Mouse (Mus musculus) midbrain, embryonic 10.5 days (tissue): ENCODE measurements at regions not wholly inside any gene's neighbourhood (a gene's known extent, or its start where the extent isn't known, plus 50 kb on each side); places are given as distances from the start of the nearest gene placed in this dataset.

Source experiments
- DNase-seq: peaks from one replicate; pipeline ENCODE4 v3.0.0-alpha.2; 2017; ENCODE audit warnings: low spot score
- H3K27ac ChIP-seq: fragments of 300-500 bp; sonication (generic); replicated peaks from 2 replicates; pipeline ENCODE4 v1.5.1; 2016; ENCODE audit warnings: mild to moderate bottlenecking
- H3K27me3 ChIP-seq: fragments of 300-500 bp; sonication (generic); 2 replicates; pipeline ENCODE4 v1.6.1; 2016; ENCODE audit warnings: low read depth, mild to moderate bottlenecking; ENCODE audit not compliant: poor library complexity, severe bottlenecking
- H3K36me3 ChIP-seq: fragments of 300-500 bp; sonication (generic); 2 replicates; pipeline ENCODE4 v1.6.1; 2016; ENCODE audit warnings: mild to moderate bottlenecking, moderate library complexity
- H3K4me1 ChIP-seq: fragments of 300-500 bp; sonication (generic); 2 replicates; pipeline ENCODE4 v1.6.1; 2016
- H3K4me3 ChIP-seq: fragments of 300-500 bp; sonication (generic); 2 replicates; pipeline ENCODE4 v1.5.1; 2016; ENCODE audit warnings: mild to moderate bottlenecking, moderate library complexity
- H3K9me3 ChIP-seq: fragments of 300-500 bp; sonication (generic); replicated peaks from 2 replicates; pipeline ENCODE4 v1.6.1; 2016; ENCODE audit warnings: mild to moderate bottlenecking
- WGBS: fragments of 180-500 bp; shearing (Covaris S2); methylation state at CpG from one replicate; pipeline ENCODE4 v1.1.7; 2016; 5-methylcytosine and 5-hydroxymethylcytosine counted together

- no peak overlapping the region for H3K27ac ChIP-seq
- DNase-seq: no peak
- no peaks in the 10 kb centered on the region for H3K27me3 ChIP-seq
- H3K9me3 ChIP-seq: no peaks in the 10 kb centered on the region
- 0 out of 2 replicates have a peak, but pooled peaks cover 3% of the 10 kb centered on the region for H3K4me1 ChIP-seq
- no peak overlapping the region for H3K4me3 ChIP-seq
- H3K36me3 ChIP-seq: no peaks in the 10 kb centered on the region
- WGBS: 71% methylated on average over 10 of the region's 10 CpGs
Observed at GRCm38 (mm10) chr2:28287210-28287860, 94.5 kb downstream of the Olfm1 start.

DNA sequence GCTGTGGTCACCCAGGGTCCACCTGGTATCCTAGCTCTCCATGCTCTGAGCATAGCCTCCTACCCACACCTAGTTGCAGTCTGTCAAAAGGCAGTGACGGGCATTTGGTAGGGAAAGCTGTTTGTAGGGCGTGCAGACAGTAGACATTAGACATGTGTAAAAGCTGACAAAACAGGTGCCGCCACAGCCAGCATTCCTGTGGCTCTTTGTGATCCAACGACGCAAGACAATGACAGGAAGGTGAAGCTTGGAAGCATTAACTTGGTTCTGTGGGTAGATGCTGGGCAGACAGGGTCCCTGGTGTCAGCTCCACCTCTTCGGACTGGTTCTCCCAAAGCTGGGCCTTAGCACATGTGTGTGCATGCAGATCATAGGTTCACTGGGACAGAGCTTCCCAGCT lies 96.5 kb downstream of the Olfm1 start:
- no peak for DNase-seq
- WGBS: 87% methylated on average over 6 of the region's 6 CpGs

GRCm38 (mm10) chr2:28289860-28290471 lies 97.2 kb downstream of the Olfm1 start:
- 87% methylated on average over 11 of the region's 11 CpGs for WGBS
- Histone ChIP-seq H3K36me3 (no peaks in the 10 kb centered on the region), H3K27me3 (peaks cover 2% of the 10 kb centered on the region; the same call in 1 of the 2 replicates), H3K4me1 (peaks cover 15% of the 10 kb centered on the region), H3K4me3 (no peak overlapping the region), H3K27ac (no peak overlapping the region), H3K9me3 (no peaks in the 10 kb centered on the region)
- no peak for DNase-seq

More for the DNA sequence above, 96.5 kb downstream of the Olfm1 start:
- Histone ChIP-seq H3K9me3 (no peaks in the 10 kb centered on the region), H3K27ac (no peak overlapping the region), H3K4me3 (no peak overlapping the region), H3K36me3 (no peaks in the 10 kb centered on the region), H3K27me3 (no peaks in the 10 kb centered on the region), H3K4me1 (peaks cover 9% of the 10 kb centered on the region)

GRCm38 (mm10) chr2:28294509-28294908 lies 101.7 kb downstream of the Olfm1 start:
- H3K27ac ChIP-seq: peak overlapping the region; percentile 74
- no peak overlapping the region for H3K4me3 ChIP-seq
- DNase-seq: peak; percentile 48
- H3K27me3 ChIP-seq: peaks cover 26% of the 10 kb centered on the region
- H3K9me3 ChIP-seq: no peaks in the 10 kb centered on the region
- peaks cover 44% of the 10 kb centered on the region for H3K4me1 ChIP-seq
- 60% methylated on average over 7 of the region's 7 CpGs for WGBS
- H3K36me3 ChIP-seq: no peaks in the 10 kb centered on the region

GRCm38 (mm10) chr2:28296183-28296582 lies 103.4 kb downstream of the Olfm1 start:
- WGBS: 40% methylated on average over 12 of the region's 12 CpGs
- no peaks in the 10 kb centered on the region for H3K9me3 ChIP-seq
- H3K27me3 ChIP-seq: peaks cover 26% of the 10 kb centered on the region
- H3K27ac ChIP-seq: peak overlapping the region; percentile 74
- no peaks in the 10 kb centered on the region for H3K36me3 ChIP-seq
- H3K4me3 ChIP-seq: peak overlapping the region; percentile 20; the same call in 1 of the 2 replicates
- H3K4me1 ChIP-seq: peaks cover 40% of the 10 kb centered on the region
- DNase-seq: peak; percentile 36

DNA sequence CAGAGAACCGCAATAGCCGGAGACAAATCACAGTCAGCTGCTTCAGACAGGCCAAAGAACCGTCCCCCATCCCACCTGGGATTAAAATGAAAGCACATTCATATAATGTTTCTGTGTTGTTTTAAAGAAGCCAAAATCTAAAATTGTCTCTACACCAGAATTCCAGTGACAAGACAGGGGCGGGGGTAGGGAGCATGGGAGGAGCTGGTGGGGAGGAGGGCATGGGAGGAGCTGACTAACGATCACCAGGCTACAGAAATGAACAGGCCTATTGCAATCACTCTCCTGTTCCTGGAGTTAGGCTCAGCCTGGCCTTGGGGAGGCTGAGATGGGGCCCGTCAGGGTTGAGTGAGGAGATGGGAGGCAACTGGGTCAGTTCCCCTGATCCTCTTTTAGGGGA lies 105.9 kb downstream of the Olfm1 start:
- Histone ChIP-seq H3K4me1 (peaks cover 40% of the 10 kb centered on the region), H3K36me3 (no peaks in the 10 kb centered on the region), H3K9me3 (no peaks in the 10 kb centered on the region), H3K27me3 (peaks cover 26% of the 10 kb centered on the region), H3K27ac (no peak overlapping the region), H3K4me3 (no peak overlapping the region)
- DNase-seq: no peak
- 76% methylated on average over 6 of the region's 6 CpGs for WGBS

- DNase-seq: no peak
- Histone ChIP-seq H3K27ac (no peak overlapping the region), H3K27me3 (peaks cover 26% of the 10 kb centered on the region), H3K4me3 (no peak overlapping the region), H3K4me1 (peaks cover 35% of the 10 kb centered on the region), H3K9me3 (no peaks in the 10 kb centered on the region), H3K36me3 (no peaks in the 10 kb centered on the region)
- WGBS: 89% methylated on average over 2 of the region's 2 CpGs
Observed at GRCm38 (mm10) chr2:28299346-28299745, 106.6 kb downstream of the Olfm1 start.

- WGBS: 78% methylated on average over 4 of the region's 4 CpGs
- H3K9me3 ChIP-seq: no peaks in the 10 kb centered on the region
- H3K4me3 ChIP-seq: no peak overlapping the region
- DNase-seq: no peak
- peaks cover 15% of the 10 kb centered on the region for H3K4me1 ChIP-seq
- no peaks in the 10 kb centered on the region for H3K36me3 ChIP-seq
- H3K27me3 ChIP-seq: peaks cover 14% of the 10 kb centered on the region
- H3K27ac ChIP-seq: no peak overlapping the region
Observed at GRCm38 (mm10) chr2:28301313-28301712, 108.5 kb downstream of the Olfm1 start.

DNA sequence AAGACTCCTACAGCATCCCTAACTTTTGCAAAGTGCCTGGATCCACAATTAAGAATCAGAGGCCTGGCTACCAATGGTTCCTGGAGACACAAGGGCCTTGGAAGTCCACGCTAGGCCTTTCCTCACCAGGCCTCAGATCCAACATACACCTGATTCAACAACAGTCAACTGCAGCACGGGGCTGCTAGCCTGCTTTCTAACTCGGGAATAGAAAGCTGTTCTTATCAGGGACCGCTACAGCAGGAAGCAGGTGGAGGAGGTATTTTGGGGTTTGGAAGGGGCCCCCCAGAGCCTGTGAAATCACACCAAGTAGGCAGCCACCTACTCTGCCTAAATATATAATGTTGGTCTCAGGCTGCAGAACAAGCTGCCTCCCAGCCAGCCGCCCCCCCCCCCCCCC lies 111.1 kb downstream of the Olfm1 start:
- DNase-seq: no peak
- no peak overlapping the region for H3K4me3 ChIP-seq
- H3K9me3 ChIP-seq: no peaks in the 10 kb centered on the region
- peaks cover under 1% of the 10 kb centered on the region; the same call in 1 of the 2 replicates for H3K4me1 ChIP-seq
- no peaks in the 10 kb centered on the region for H3K36me3 ChIP-seq
- no peak overlapping the region for H3K27ac ChIP-seq
- 86% methylated on average over 5 of the region's 5 CpGs for whole genome bisulfite sequencing
- no peaks in the 10 kb centered on the region for H3K27me3 ChIP-seq

- no peaks in the 10 kb centered on the region for H3K27me3 ChIP-seq
Observed at GRCm38 (mm10) chr2:28304712-28305111, 111.9 kb downstream of the Olfm1 start.

GRCm38 (mm10) chr2:28309122-28309521 lies 116.3 kb downstream of the Olfm1 start:
- Histone ChIP-seq H3K27ac (no peak overlapping the region), H3K4me3 (no peak overlapping the region), H3K36me3 (no peaks in the 10 kb centered on the region), H3K9me3 (no peaks in the 10 kb centered on the region), H3K4me1 (0 out of 2 replicates have a peak, but pooled peaks cover 6% of the 10 kb centered on the region), H3K27me3 (no peaks in the 10 kb centered on the region)
- DNase-seq: no peak
- WGBS: 90% methylated on average over 5 of the region's 5 CpGs

More at GRCm38 (mm10) chr2:28304712-28305111, 111.9 kb downstream of the Olfm1 start:
- H3K4me3 ChIP-seq: no peak overlapping the region
- no peaks in the 10 kb centered on the region for H3K36me3 ChIP-seq
- peak; percentile 58 for DNase-seq
- H3K4me1 ChIP-seq: no peaks in the 10 kb centered on the region
- H3K27ac ChIP-seq: no peak overlapping the region
- 4% methylated on average over 3 of the region's 3 CpGs for WGBS
- H3K9me3 ChIP-seq: no peaks in the 10 kb centered on the region

GRCm38 (mm10) chr2:28312212-28312611 lies 119.4 kb downstream of the Olfm1 start:
- H3K27ac ChIP-seq: no peak overlapping the region
- WGBS: 89% methylated on average over 6 of the region's 6 CpGs
- no peaks in the 10 kb centered on the region for H3K36me3 ChIP-seq
- H3K4me3 ChIP-seq: no peak overlapping the region
- DNase-seq: no peak
- no peaks in the 10 kb centered on the region for H3K9me3 ChIP-seq
- H3K4me1 ChIP-seq: 0 out of 2 replicates have a peak, but pooled peaks cover 6% of the 10 kb centered on the region
- no peaks in the 10 kb centered on the region for H3K27me3 ChIP-seq

DNA sequence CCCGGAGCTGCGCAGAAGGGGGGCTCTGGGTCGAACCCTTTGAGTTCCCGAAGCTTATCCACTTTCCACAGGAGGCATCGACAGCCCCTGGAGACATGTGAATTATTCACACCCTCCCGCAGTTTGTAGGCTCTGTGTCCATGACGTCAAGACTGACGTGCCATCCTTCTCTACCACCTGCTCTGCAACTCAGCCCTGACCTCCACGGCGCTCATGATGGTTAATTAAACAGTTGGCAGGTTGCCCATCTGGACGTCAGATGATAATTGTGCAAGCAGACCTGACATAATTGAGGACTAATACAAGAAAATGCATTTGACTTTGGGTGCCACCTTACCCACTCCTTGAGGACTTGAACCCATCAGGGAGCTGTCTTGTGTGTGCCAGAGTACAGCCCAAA lies 121.1 kb upstream of the Ppp1r26 start:
- no peaks in the 10 kb centered on the region for H3K4me1 ChIP-seq
- H3K4me3 ChIP-seq: no peak overlapping the region
- no peak overlapping the region for H3K27ac ChIP-seq
- H3K36me3 ChIP-seq: no peaks in the 10 kb centered on the region
- no peak for DNase-seq
- no peaks in the 10 kb centered on the region for H3K9me3 ChIP-seq
- H3K27me3 ChIP-seq: no peaks in the 10 kb centered on the region
- 81% methylated on average over 11 of the region's 11 CpGs for WGBS
